Mouse (Mus musculus): ENCODE measurements around the gene Kat7.

GRCm38 (mm10) chr11:95299886-95300285 is 10.2 kb downstream of the Kat7 start:
- no peak for TF ChIP-seq CTCF (IDR thresholded peaks at IDR 0.05)
- TF ChIP-seq POLR2A (IDR thresholded peaks at IDR 0.05; ENCODE audit: insufficient read depth, low read depth, low read length) = no peak

Measured in heart, adult 2 months (tissue).